Mouse (Mus musculus) kidney, embryonic 14.5 days (tissue): ENCODE measurements at regions not wholly inside any gene's neighbourhood (a gene's known extent, or its start where the extent isn't known, plus 50 kb on each side); places are given as distances from the start of the nearest gene placed in this dataset.
"Not testable (repeated sequence)": the region's sequence is repeated elsewhere in the genome, so short reads cannot be mapped to it uniquely, and the experiment has no call there.

ENCODE experiments used
- ATAC-seq: fragments of 200-750 bp; cut with Nextera tagmentation; 2 replicates; pipeline ENCODE4 v1.8.0; 2017; ENCODE audit warnings: moderate number of reproducible peaks, mild to moderate bottlenecking, moderate TSS enrichment, moderate library complexity; ENCODE audit not compliant: low FRiP score, low TSS enrichment
- H3K27ac ChIP-seq: fragments of 300-500 bp; sonication (generic); 2 replicates; pipeline ENCODE4 v1.5.1; 2014; ENCODE audit warnings: low read depth, mild to moderate bottlenecking, low read length, moderate library complexity, mixed read lengths
- H3K27me3 ChIP-seq: fragments of 300-500 bp; sonication (generic); 2 replicates; pipeline ENCODE4 v1.6.1; 2014; ENCODE audit warnings: mild to moderate bottlenecking, low read length; ENCODE audit not compliant: control insufficient read depth, insufficient read depth
- H3K36me3 ChIP-seq: fragments of 300-500 bp; sonication (generic); 2 replicates; pipeline ENCODE4 v1.6.1; 2014; ENCODE audit warnings: low read length, mixed read lengths; ENCODE audit not compliant: control insufficient read depth, insufficient read depth
- H3K4me1 ChIP-seq: fragments of 300-500 bp; sonication (generic); 2 replicates; pipeline ENCODE4 v1.6.1; 2014; ENCODE audit warnings: low read length, mixed read lengths; ENCODE audit not compliant: control insufficient read depth, insufficient read depth
- H3K4me2 ChIP-seq: fragments of 300-500 bp; sonication (generic); replicated peaks from 2 replicates; pipeline ENCODE4 v1.6.1; 2014; ENCODE audit warnings: low read depth, mild to moderate bottlenecking, low read length
- H3K4me3 ChIP-seq: fragments of 300-500 bp; sonication (generic); 2 replicates; pipeline ENCODE4 v1.5.1; 2014; ENCODE audit warnings: mild to moderate bottlenecking, low read length
- H3K9ac ChIP-seq: fragments of 300-500 bp; sonication (generic); 2 replicates; pipeline ENCODE4 v1.6.1; 2014; ENCODE audit warnings: low read depth, mild to moderate bottlenecking, low read length, moderate library complexity
- H3K9me3 ChIP-seq: fragments of 300-500 bp; sonication (generic); 2 replicates; pipeline ENCODE4 v1.6.1; 2016; ENCODE audit warnings: low read length; ENCODE audit not compliant: control insufficient read depth
- WGBS: fragments of 180-500 bp; shearing (Covaris S2); extraction: QIAGEN DNeasy Blood & Tissue Kit; methylation state at CpG from one replicate; pipeline ENCODE4 v1.1.7; 2014; 5-methylcytosine and 5-hydroxymethylcytosine counted together

GRCm38 (mm10) chr8:57383746-57384320, 63.0 kb downstream of the Hand2 start:
- Histone ChIP-seq H3K36me3 (no peaks in the 10 kb centered on the region), H3K4me2 (no peak overlapping the region), H3K27me3 (no peaks in the 10 kb centered on the region), H3K4me1 (no peaks in the 10 kb centered on the region), H3K9ac (no peak overlapping the region), H3K9me3 (no peaks in the 10 kb centered on the region), H3K27ac (no peak overlapping the region), H3K4me3 (no peak overlapping the region)
- ATAC-seq = no peak
- 62% methylated on average over 9 of the region's 9 CpGs for WGBS

- ATAC-seq = no peak
- Histone ChIP-seq H3K9ac (no peak overlapping the region), H3K27me3 (no peaks in the 10 kb centered on the region), H3K4me3 (no peak overlapping the region), H3K4me1 (no peaks in the 10 kb centered on the region), H3K27ac (no peak overlapping the region), H3K36me3 (no peaks in the 10 kb centered on the region), H3K9me3 (no peaks in the 10 kb centered on the region), H3K4me2 (no peak overlapping the region)
- WGBS = 63% methylated on average over 5 of the region's 5 CpGs
Observed at GRCm38 (mm10) chr8:57387627-57388026, 66.8 kb downstream of the Hand2 start.

DNA sequence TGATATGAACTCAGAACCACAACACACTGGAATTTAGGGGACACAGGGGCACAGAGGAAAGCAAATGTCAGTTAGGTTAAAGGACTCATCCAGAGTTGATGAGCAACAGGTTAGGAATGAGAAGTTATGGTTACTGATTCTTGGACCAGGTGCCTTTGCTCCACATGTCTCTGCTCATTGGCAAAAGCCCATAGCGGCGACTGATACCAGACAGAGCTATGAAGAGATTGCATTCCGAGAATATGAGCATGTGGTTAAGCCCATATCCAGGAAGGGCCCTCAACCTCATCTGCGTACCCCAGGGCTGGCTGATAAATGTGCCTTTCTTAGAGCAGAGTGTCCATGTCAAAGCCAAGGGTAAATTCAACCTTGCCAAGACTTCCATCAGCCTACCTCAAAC, 67.1 kb upstream of the Scrg1 start:
- WGBS = 90% methylated on average over 4 of the region's 4 CpGs
- H3K4me3 ChIP-seq = no peak overlapping the region
- no peaks in the 10 kb centered on the region for H3K27me3 ChIP-seq
- ATAC-seq = no peak
- no peak overlapping the region for H3K27ac ChIP-seq
- no peak overlapping the region for H3K9ac ChIP-seq
- no peaks in the 10 kb centered on the region for H3K4me1 ChIP-seq
- no peaks in the 10 kb centered on the region for H3K9me3 ChIP-seq
- H3K36me3 ChIP-seq = no peaks in the 10 kb centered on the region
- no peak overlapping the region for H3K4me2 ChIP-seq

DNA sequence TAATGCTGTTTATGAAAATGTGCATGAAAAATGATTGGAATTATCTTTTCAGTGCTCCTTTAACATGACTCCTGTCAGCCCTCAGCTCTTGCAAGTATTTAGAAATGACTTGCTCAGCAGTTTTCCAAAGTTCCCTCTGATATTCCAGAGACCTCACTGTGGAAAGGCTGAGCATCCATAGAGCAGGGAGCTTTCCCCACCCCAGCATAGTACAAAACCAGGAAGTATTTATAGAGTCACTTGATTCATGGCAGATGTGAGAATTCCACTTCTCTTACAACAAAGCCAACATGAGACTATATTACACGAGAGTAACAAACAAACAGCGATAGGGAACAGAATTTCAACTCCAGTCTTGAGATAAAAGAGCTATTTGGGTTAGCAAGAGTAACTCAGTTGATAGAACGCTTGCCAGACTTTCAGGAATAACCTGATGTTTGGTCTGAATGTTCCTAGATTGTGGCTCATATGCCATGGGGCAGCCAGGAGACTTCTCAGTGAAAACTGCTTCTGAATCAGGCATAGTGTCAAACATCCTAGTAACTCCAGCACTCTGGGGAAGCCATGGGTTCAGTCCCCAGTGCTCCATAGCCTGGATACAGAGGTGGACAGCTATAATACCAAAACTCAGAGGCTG, 57.6 kb upstream of the Scrg1 start:
- H3K36me3 ChIP-seq = no peaks in the 10 kb centered on the region
- no peak overlapping the region for H3K4me2 ChIP-seq
- no peaks in the 10 kb centered on the region for H3K27me3 ChIP-seq
- no peak overlapping the region for H3K4me3 ChIP-seq
- ATAC-seq = no peak
- H3K9me3 ChIP-seq = no peaks in the 10 kb centered on the region
- H3K27ac ChIP-seq = no peak overlapping the region
- H3K9ac ChIP-seq = no peak overlapping the region
- WGBS = 77% methylated on average over 3 of the region's 3 CpGs
- H3K4me1 ChIP-seq = no peaks in the 10 kb centered on the region

DNA sequence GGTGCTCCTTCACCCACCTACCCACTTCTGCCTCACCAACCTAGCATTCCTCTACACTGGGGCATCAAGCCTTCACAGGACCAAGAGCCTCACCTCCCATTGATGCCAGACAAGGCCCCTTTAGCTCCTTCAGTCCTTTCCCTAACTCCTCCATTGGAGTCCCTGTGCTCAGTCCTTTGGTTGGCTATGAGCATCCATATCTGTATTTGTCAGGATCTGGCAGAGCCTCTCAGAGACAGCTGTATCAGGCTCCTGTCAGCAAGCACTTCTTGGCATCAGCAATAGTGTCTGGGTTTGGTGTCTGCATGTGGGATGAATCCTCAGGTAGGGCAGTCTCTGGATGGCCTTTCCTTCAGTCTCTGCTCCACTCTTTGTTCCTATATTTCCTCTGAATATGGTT, 55.6 kb upstream of the Scrg1 start:
- H3K4me2 ChIP-seq, H3K9me3 ChIP-seq, H3K4me3 ChIP-seq, ATAC-seq, H3K9ac ChIP-seq, H3K4me1 ChIP-seq, H3K36me3 ChIP-seq, H3K27ac ChIP-seq, H3K27me3 ChIP-seq: not testable (repeated sequence)

DNA sequence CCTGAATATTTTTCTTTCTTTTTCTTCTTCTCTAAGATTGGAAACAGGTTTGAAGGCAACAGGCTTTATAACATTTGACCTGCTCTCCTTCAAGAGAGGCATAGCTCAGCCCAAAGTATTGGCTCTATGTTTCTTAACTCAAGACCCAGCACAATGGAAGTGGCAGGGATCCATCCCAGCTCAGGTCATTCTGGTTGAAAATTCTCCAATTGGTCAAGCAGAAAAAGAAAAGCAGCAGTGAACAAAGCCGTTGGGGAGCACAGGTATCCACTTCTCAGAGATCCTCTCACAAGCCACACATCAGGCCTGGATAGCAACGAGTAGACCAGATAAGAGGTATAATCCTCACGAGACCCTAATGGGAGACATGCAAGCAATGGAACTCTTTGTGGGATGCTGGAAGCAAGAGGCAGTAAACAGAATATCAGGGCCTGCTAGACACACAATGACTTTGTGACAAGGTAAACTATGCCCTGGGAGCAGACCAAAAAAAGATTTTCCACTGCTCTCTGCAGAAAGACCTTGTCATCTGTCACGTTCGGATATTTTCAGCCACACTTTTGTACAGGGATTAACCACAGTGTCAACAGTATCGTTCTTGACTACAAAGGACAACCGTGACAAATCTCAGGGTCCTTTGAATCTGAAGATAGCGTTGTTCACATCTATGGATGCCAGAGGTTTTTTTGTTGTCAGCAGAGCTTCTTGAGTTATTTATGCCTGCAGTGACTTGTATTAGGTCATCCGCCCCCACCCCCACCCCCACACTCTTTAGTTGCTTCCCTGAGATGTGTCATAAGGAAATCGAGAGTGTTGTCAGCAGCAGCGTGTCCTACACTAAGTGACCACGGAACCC, 54.7 kb upstream of the Scrg1 start:
- Histone ChIP-seq H3K4me3 (no peak overlapping the region), H3K9me3 (no peaks in the 10 kb centered on the region)
- 72% methylated on average over 12 of the region's 12 CpGs for WGBS

DNA sequence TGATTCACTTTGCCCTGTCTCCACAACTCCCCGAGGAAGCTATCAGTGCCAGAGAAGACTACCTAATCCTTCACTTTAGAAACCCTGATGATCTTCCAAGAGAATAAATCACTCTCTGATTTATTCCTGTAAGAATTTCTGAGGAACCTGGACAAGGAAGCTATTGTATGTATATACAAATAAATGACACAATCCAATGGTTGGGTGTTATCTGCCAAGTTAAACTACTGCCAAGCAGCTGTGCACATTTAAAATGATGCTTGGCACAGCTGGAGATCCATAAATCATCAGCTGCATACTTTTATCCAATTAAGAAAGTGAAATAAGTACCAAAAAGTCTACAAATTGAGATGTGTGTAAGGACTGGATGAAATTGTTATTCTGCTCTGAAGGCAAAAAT, 54.1 kb upstream of the Scrg1 start:
- WGBS = 67% methylated on average over 1 of the region's 1 CpGs
- H3K36me3 ChIP-seq = no peaks in the 10 kb centered on the region

More for the DNA sequence above, 54.7 kb upstream of the Scrg1 start:
- no peak overlapping the region for H3K9ac ChIP-seq
- H3K4me2 ChIP-seq = no peak overlapping the region
- H3K27ac ChIP-seq = no peak overlapping the region
- H3K4me1 ChIP-seq = no peaks in the 10 kb centered on the region
- H3K36me3 ChIP-seq = no peaks in the 10 kb centered on the region
- no peak for ATAC-seq
- H3K27me3 ChIP-seq = no peaks in the 10 kb centered on the region

GRCm38 (mm10) chr8:57402200-57402599, 53.5 kb upstream of the Scrg1 start:
- H3K9ac ChIP-seq = no peak overlapping the region
- WGBS = 62% methylated on average over 5 of the region's 5 CpGs

More for the DNA sequence above, 54.1 kb upstream of the Scrg1 start:
- Histone ChIP-seq H3K27me3 (no peaks in the 10 kb centered on the region), H3K4me3 (no peak overlapping the region), H3K9me3 (no peaks in the 10 kb centered on the region), H3K27ac (no peak overlapping the region), H3K9ac (no peak overlapping the region), H3K4me2 (no peak overlapping the region), H3K4me1 (no peaks in the 10 kb centered on the region)
- no peak for ATAC-seq

DNA sequence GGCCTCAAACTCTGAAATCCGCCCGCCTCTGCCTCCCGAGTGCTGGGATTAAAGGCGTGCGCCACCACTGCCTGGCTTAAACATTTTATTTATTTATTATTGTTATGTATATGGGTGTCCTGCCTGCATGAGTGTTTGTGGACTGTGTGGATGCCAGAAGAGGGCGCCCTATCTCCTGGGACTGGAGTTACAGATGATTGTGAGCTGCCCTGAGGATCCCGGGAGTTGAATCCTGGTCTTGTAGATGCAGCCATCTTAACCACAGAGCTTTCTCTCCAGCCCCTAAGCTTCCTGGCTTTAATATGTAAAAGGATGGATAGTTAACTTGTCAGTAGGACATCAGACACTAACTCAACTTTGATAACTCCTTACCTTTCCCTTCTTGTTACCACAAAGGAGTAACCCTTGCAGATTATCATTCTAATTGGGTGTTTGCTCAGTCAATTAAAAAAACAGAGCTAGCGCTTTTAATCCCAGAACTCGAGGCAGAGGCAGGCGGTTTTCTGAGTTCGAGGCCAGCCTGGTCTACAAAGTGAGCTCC, 52.0 kb upstream of the Scrg1 start:
- ATAC-seq = no peak
- Histone ChIP-seq H3K27me3 (no peaks in the 10 kb centered on the region), H3K36me3 (no peaks in the 10 kb centered on the region), H3K9ac (no peak overlapping the region), H3K4me3 (no peak overlapping the region), H3K4me2 (no peak overlapping the region), H3K4me1 (no peaks in the 10 kb centered on the region), H3K27ac (no peak overlapping the region), H3K9me3 (no peaks in the 10 kb centered on the region)
- WGBS = 86% methylated on average over 11 of the region's 11 CpGs

More at GRCm38 (mm10) chr8:57402200-57402599, 53.5 kb upstream of the Scrg1 start:
- Histone ChIP-seq H3K27ac (no peak overlapping the region), H3K4me3 (no peak overlapping the region), H3K4me1 (no peaks in the 10 kb centered on the region), H3K36me3 (no peaks in the 10 kb centered on the region), H3K27me3 (no peaks in the 10 kb centered on the region), H3K4me2 (no peak overlapping the region), H3K9me3 (no peaks in the 10 kb centered on the region)
- no peak for ATAC-seq
